Mouse (Mus musculus) WW6 (cell line): ENCODE data around the gene 4930535I16Rik.
"Not testable (repeated sequence)": the region's sequence is repeated elsewhere in the genome, so short reads cannot be mapped to it uniquely, and the experiment has no call there.

Source experiments
- DNase-seq: peaks from one replicate; pipeline ENCODE4 v3.0.0-alpha.2; 2013; ENCODE audit warnings: low read depth, low spot score

The 4930535I16Rik gene

GRCm38 (mm10) chr4:123917548-123918140, at the start of gene 4930535I16Rik:
Gene 4930535I16Rik, minus strand, starts transcription at chr4:123918022.
- DNase-seq, result no peak

- no peak for DNase-seq
Observed at GRCm38 (mm10) chr4:123962721-123963120, 44.9 kb upstream of the 4930535I16Rik start.

- no peak for DNase-seq
Observed at GRCm38 (mm10) chr4:123960955-123961354, 43.1 kb upstream of the 4930535I16Rik start.

GRCm38 (mm10) chr4:123957891-123958290, 40.1 kb upstream of the 4930535I16Rik start:
- no peak for DNase-seq

- DNase-seq, result no peak
Observed at GRCm38 (mm10) chr4:123957492-123957808, 39.6 kb upstream of the 4930535I16Rik start.

GRCm38 (mm10) chr4:123956703-123957491, 39.1 kb upstream of the 4930535I16Rik start:
- peak; percentile 62 for DNase-seq

- no peak for DNase-seq
Observed at GRCm38 (mm10) chr4:123952059-123952458, 34.2 kb upstream of the 4930535I16Rik start.

- DNase-seq, result no peak
Observed at GRCm38 (mm10) chr4:123949649-123950048, 31.8 kb upstream of the 4930535I16Rik start.

- DNase-seq, result no peak
Observed at GRCm38 (mm10) chr4:123948901-123949300, 31.1 kb upstream of the 4930535I16Rik start.

GRCm38 (mm10) chr4:123947149-123947548, 29.3 kb upstream of the 4930535I16Rik start:
- DNase-seq, result no peak

- no peak for DNase-seq
Observed at GRCm38 (mm10) chr4:123946701-123947100, 28.9 kb upstream of the 4930535I16Rik start.

- not testable (repeated sequence) for DNase-seq
Observed at GRCm38 (mm10) chr4:123940878-123941277, 23.1 kb upstream of the 4930535I16Rik start.

GRCm38 (mm10) chr4:123939838-123940237, 22.0 kb upstream of the 4930535I16Rik start:
- peak; percentile 52 for DNase-seq

GRCm38 (mm10) chr4:123936059-123936458, 18.2 kb upstream of the 4930535I16Rik start:
- DNase-seq, result no peak

GRCm38 (mm10) chr4:123934306-123934705, 16.5 kb upstream of the 4930535I16Rik start:
- DNase-seq, result no peak

GRCm38 (mm10) chr4:123929994-123930393, 12.2 kb upstream of the 4930535I16Rik start:
- DNase-seq, result no peak

- no peak for DNase-seq
Observed at GRCm38 (mm10) chr4:123927961-123928360, 10.1 kb upstream of the 4930535I16Rik start.

GRCm38 (mm10) chr4:123921055-123921565, 3.3 kb upstream of the 4930535I16Rik start:
- DNase-seq, result no peak

GRCm38 (mm10) chr4:123918851-123919250, 1.0 kb upstream of the 4930535I16Rik start:
- DNase-seq, result peak; percentile 31

- peak; percentile 84 for DNase-seq
Observed at GRCm38 (mm10) chr4:123916748-123917547, 874 bp downstream of the 4930535I16Rik start, which contains the start of gene Rragc. Gene Rragc, plus strand, starts transcription at chr4:123917446.

- no peak for DNase-seq
Observed at GRCm38 (mm10) chr4:123912431-123912830, 5.4 kb downstream of the 4930535I16Rik start.

GRCm38 (mm10) chr4:123911503-123911902, 6.3 kb downstream of the 4930535I16Rik start:
- DNase-seq, result no peak
